In the genomic region with DNA sequence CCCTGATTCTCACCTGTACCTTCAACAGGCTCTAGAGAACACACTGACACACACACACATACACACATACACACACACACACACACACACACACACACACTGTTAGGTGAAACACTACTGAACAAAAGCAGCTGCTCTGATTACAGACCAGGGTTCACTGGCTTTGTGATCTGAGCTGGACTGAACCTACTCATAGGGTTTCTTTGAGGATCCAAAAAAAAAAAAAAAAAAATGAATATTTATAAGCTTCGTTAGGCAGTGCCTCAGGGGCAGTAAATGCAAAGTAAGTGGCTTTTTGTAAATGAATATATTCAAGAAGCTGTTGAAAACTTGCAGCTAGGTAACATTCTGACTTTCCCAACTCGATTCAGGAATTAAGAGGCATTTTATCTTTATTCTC, we compare ENCODE assay signal across 18 mouse cellular contexts.
DNase-seq lines count a peak whose midpoint lies in the region; ATAC-seq lines count a peak whose summit lies in the region.
"Had no signal": no experiment of that assay in that cellular context is flagged by ENCODE, and none has a peak within 500 bp of the region (broad histone marks: within the 10 kb centered on the region; RNA-seq: fewer than 3 reads in every experiment).

No protein-coding gene starts in this region.

- no peaks in the 10 kb centered on the region for H3K4me1 ChIP-seq in hindbrain, embryonic 16.5 days (ENCODE audit: control insufficient read depth, insufficient read depth, low read depth, low read length)
- no peaks in the 10 kb centered on the region for H3K4me1 ChIP-seq in hindbrain, embryonic 10.5 days (replicated peaks)
- H3K4me1 ChIP-seq in forebrain, embryonic 15.5 days: peaks cover 2% of the 10 kb centered on the region; the same call in 1 of the 2 replicates
- no peaks in the 10 kb centered on the region for H3K4me1 ChIP-seq in kidney, embryonic 16.5 days (ENCODE audit: insufficient read depth, low read length)
- no peaks in the 10 kb centered on the region for H3K4me1 ChIP-seq in midbrain, embryonic 14.5 days (ENCODE audit: control insufficient read depth, insufficient read depth, low read length)
- H3K4me1 ChIP-seq: embryonic facial prominence, embryonic 15.5 days; heart, embryonic 13.5 days; limb, embryonic 15.5 days; liver, embryonic 15.5 days had no signal

- no peaks in the 10 kb centered on the region for H3K36me3 ChIP-seq in hindbrain, embryonic 16.5 days (ENCODE audit: control insufficient read depth, insufficient read depth, low read length)
- no peaks in the 10 kb centered on the region for H3K36me3 ChIP-seq in hindbrain, embryonic 10.5 days
- no peaks in the 10 kb centered on the region for H3K36me3 ChIP-seq in forebrain, embryonic 15.5 days
- H3K36me3 ChIP-seq in kidney, embryonic 16.5 days (ENCODE audit: insufficient read depth, low read length): no peaks in the 10 kb centered on the region
- H3K36me3 ChIP-seq in midbrain, embryonic 14.5 days (ENCODE audit: control insufficient read depth, insufficient read depth, low read length): no peaks in the 10 kb centered on the region
- H3K36me3 ChIP-seq: embryonic facial prominence, embryonic 15.5 days; heart, embryonic 13.5 days; limb, embryonic 15.5 days; liver, embryonic 15.5 days had no signal

- H3K9me3 ChIP-seq in hindbrain, embryonic 16.5 days (ENCODE audit: control insufficient read depth, low read length): no peaks in the 10 kb centered on the region
- no peaks in the 10 kb centered on the region for H3K9me3 ChIP-seq in hindbrain, embryonic 10.5 days
- no peaks in the 10 kb centered on the region for H3K9me3 ChIP-seq in forebrain, embryonic 15.5 days
- no peaks in the 10 kb centered on the region for H3K9me3 ChIP-seq in kidney, embryonic 16.5 days (ENCODE audit: low read length)
- H3K9me3 ChIP-seq in midbrain, embryonic 14.5 days (ENCODE audit: control insufficient read depth, low read length): no peaks in the 10 kb centered on the region
- H3K9me3 ChIP-seq: embryonic facial prominence, embryonic 15.5 days; heart, embryonic 13.5 days; limb, embryonic 15.5 days; liver, embryonic 15.5 days had no signal

- 0 out of 2 replicates have a peak, but pooled peaks have one; percentile 20 for ATAC-seq in hindbrain, embryonic 16.5 days
- ATAC-seq in forebrain, embryonic 15.5 days (replicated peaks): peak; percentile 59
- ATAC-seq in kidney, embryonic 16.5 days (ENCODE audit: low FRiP score, low TSS enrichment): peak; percentile 62
- ATAC-seq in midbrain, embryonic 14.5 days (ENCODE audit: low FRiP score, low TSS enrichment): peak; percentile 46; the same call in 1 of the 2 replicates
- ATAC-seq: lung, postnatal 0 days had no signal

- H3K27ac ChIP-seq in hindbrain, embryonic 16.5 days (ENCODE audit: low read depth, low read length): no peak overlapping the region
- H3K27ac ChIP-seq in hindbrain, embryonic 10.5 days: no peak overlapping the region
- no peak overlapping the region for H3K27ac ChIP-seq in forebrain, embryonic 15.5 days (replicated peaks)
- H3K27ac ChIP-seq in kidney, embryonic 16.5 days (ENCODE audit: low read length): no peak overlapping the region
- no peak overlapping the region for H3K27ac ChIP-seq in midbrain, embryonic 14.5 days (replicated peaks; ENCODE audit: low read depth, low read length)
- H3K27ac ChIP-seq: embryonic facial prominence, embryonic 15.5 days; heart, embryonic 13.5 days; limb, embryonic 15.5 days; liver, embryonic 15.5 days had no signal

- WGBS in hindbrain, embryonic 16.5 days: 44% methylated on average over 2 of the region's 2 CpGs
- whole genome bisulfite sequencing in hindbrain, embryonic 10.5 days: 62% methylated on average over 2 of the region's 2 CpGs
- 11% methylated on average over 2 of the region's 2 CpGs for WGBS in forebrain, embryonic 15.5 days
- WGBS in kidney, embryonic 16.5 days: 54% methylated on average over 2 of the region's 2 CpGs
- WGBS in midbrain, embryonic 14.5 days: 36% methylated on average over 2 of the region's 2 CpGs

- no peak overlapping the region for H3K4me2 ChIP-seq in hindbrain, embryonic 16.5 days (ENCODE audit: low read length)
- no peak overlapping the region for H3K4me2 ChIP-seq in forebrain, embryonic 15.5 days (replicated peaks)
- no peak overlapping the region for H3K4me2 ChIP-seq in kidney, embryonic 16.5 days (replicated peaks; ENCODE audit: low read depth, low read length)
- no peak overlapping the region for H3K4me2 ChIP-seq in midbrain, embryonic 14.5 days (ENCODE audit: low read length)
- H3K4me2 ChIP-seq: embryonic facial prominence, embryonic 15.5 days; heart, embryonic 13.5 days; limb, embryonic 15.5 days; liver, embryonic 15.5 days had no signal

- DNase-seq in hindbrain, embryonic 10.5 days (ENCODE audit: low spot score): no peak
- DNase-seq in midbrain, embryonic 14.5 days: peak; percentile 46
- no peak for DNase-seq in urinary bladder, postnatal 36 days (ENCODE audit: low spot score in 2 of 2)
- no peak for DNase-seq in embryo, embryonic 10 days (ENCODE audit: low spot score)
- no peak for DNase-seq in right cerebral cortex, postnatal 4 days
- DNase-seq: adrenal gland, postnatal 36 days; B cell, adult 2 months; cerebellum, adult 2 months; heart, postnatal 36 days; retina, postnatal 1 day had no signal

- no peak overlapping the region for H3K4me3 ChIP-seq in hindbrain, embryonic 16.5 days (ENCODE audit: low read length)
- no peak overlapping the region for H3K4me3 ChIP-seq in hindbrain, embryonic 10.5 days
- no peak overlapping the region for H3K4me3 ChIP-seq in forebrain, embryonic 15.5 days
- H3K4me3 ChIP-seq in kidney, embryonic 16.5 days (ENCODE audit: low read length): no peak overlapping the region
- H3K4me3 ChIP-seq in midbrain, embryonic 14.5 days (replicated peaks; ENCODE audit: low read depth, low read length): no peak overlapping the region
- H3K4me3 ChIP-seq: embryonic facial prominence, embryonic 15.5 days; heart, embryonic 13.5 days; limb, embryonic 15.5 days; liver, embryonic 15.5 days had no signal

- no peaks in the 10 kb centered on the region for H3K27me3 ChIP-seq in hindbrain, embryonic 16.5 days (replicated peaks; ENCODE audit: control insufficient read depth, insufficient read depth, low read length)
- no peaks in the 10 kb centered on the region for H3K27me3 ChIP-seq in hindbrain, embryonic 10.5 days (ENCODE audit: insufficient read depth, poor library complexity, severe bottlenecking)
- H3K27me3 ChIP-seq in forebrain, embryonic 15.5 days: no peaks in the 10 kb centered on the region
- H3K27me3 ChIP-seq in kidney, embryonic 16.5 days (ENCODE audit: insufficient read depth, low read length): no peaks in the 10 kb centered on the region
- no peaks in the 10 kb centered on the region for H3K27me3 ChIP-seq in midbrain, embryonic 14.5 days (ENCODE audit: control insufficient read depth, insufficient read depth, low read length)
- H3K27me3 ChIP-seq: embryonic facial prominence, embryonic 15.5 days; heart, embryonic 13.5 days; limb, embryonic 15.5 days; liver, embryonic 15.5 days had no signal

- H3K9ac ChIP-seq in hindbrain, embryonic 16.5 days (ENCODE audit: low read depth, low read length): no peak overlapping the region
- H3K9ac ChIP-seq in forebrain, embryonic 15.5 days (replicated peaks): no peak overlapping the region
- no peak overlapping the region for H3K9ac ChIP-seq in kidney, embryonic 16.5 days (replicated peaks; ENCODE audit: low read length)
- no peak overlapping the region for H3K9ac ChIP-seq in midbrain, embryonic 14.5 days (replicated peaks; ENCODE audit: low read length)
- H3K9ac ChIP-seq: embryonic facial prominence, embryonic 15.5 days; heart, embryonic 13.5 days; limb, embryonic 15.5 days; liver, embryonic 15.5 days had no signal
